Mouse (Mus musculus) ES-Bruce4 (cell line): Measurements from ENCODE around the gene Sox6.

Experiments used
- CTCF ChIP-seq: IDR thresholded peaks from one replicate; pipeline ENCODE4 v1.8.1; 2011; ENCODE audit warnings: low read depth, low read length
- EP300 ChIP-seq: IDR thresholded peaks from 2 replicates; pipeline ENCODE4 v1.6.1; 2011; ENCODE audit warnings: low read depth, low read length; ENCODE audit not compliant: insufficient read depth
- POLR2A ChIP-seq: IDR thresholded peaks from one replicate; pipeline ENCODE4 v1.8.1; 2011; ENCODE audit warnings: low read length; ENCODE audit not compliant: insufficient read depth

DNA sequence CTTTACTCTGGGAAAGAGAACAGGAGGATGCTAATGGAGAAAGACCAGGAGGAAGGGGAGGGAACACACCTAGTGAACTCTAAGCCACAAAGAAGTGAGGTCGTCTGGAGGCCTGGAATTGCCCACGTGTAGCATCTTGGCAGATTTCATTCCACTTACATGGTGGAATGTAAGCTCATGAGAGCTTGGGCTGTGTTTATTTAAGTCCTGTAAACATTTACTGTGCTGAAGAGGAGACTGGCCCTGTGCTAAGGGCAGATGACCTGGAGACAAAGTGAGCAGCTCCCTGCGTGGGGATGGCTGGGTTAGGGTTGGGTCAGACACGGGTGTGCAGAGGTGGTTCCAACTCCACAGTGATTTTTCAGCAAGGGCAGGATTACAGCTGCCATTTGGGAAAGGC, 576.3 kb downstream of the Sox6 start:
- TF ChIP-seq EP300 (no peak), POLR2A (no peak), CTCF (no peak)
